Mouse (Mus musculus): ENCODE results near the gene Slc6a6.

DNA sequence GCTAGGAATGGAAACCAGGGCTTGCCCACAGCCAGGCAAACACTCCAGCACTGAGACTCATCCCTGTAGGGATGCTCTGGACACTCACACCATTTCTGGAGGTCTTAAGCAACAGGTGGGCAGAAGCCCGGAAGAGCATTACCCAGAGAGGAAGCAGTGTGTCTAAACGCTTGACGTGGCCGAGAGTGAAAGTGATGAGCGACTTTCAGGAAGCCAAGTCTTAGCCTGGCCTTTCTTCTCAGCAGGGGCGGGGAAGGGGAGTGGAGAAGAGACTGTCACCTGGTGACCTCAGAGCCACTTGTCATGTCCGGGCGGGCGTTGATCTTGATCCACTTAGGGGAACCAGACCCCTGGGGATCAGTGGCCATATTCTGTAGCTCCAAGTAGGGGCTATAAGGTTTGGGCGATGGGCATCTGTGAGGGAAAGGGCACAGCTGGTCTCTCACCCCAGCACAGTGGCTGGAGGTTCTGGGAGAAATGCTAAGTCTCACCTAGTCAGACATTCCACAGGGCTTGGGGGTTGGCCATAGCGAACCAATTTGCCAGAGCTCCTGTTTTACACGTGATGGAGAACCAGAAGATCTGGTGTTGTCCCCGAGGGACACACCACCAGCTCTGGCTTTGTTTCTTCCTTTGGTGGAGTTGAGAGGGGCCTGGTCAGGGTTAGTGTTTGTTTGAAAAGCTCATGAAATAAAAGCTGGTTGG, 22.4 kb downstream of the Slc6a6 start:
- TF ChIP-seq POLR2A (IDR thresholded peaks at IDR 0.05; ENCODE audit: borderline replicate concordance, extremely low read depth, low read depth, low read length) (no peak), CTCF (IDR thresholded peaks at IDR 0.05; ENCODE audit: insufficient read depth, low read length) (no peak)

All from lung, adult 2 months (tissue).